Mouse (Mus musculus): ENCODE measurements around the gene Mpv17l. TPM values are rescaled to one million over a fixed set of nuclear protein-coding genes. Genes with fewer than 3 reads are reported as not detected.
"Not testable (repeated sequence)": the region's sequence is repeated elsewhere in the genome, so short reads cannot be mapped to it uniquely, and the experiment has no call there.

Gene Mpv17l
- 2.6 and 3.4 TPM in 2 replicates for polyA plus RNA-seq (2016; fragmentation: Nextera tagmentation; extraction: Ambion mirVana)

- under 1% methylated on average over 57 of the region's 57 CpGs for WGBS
- peak within 1 kb of the TSS; percentile 91 for H3K27ac ChIP-seq (replicated peaks)
These were observed at the start of gene Mpv17l, which contains the start of gene Pdxdc1 for GRCm38 (mm10) chr16:13902888-13903483. Gene Mpv17l, plus strand, starts transcription at chr16:13903161. Gene Pdxdc1, minus strand, starts transcription at chr16:13903131.

DNA sequence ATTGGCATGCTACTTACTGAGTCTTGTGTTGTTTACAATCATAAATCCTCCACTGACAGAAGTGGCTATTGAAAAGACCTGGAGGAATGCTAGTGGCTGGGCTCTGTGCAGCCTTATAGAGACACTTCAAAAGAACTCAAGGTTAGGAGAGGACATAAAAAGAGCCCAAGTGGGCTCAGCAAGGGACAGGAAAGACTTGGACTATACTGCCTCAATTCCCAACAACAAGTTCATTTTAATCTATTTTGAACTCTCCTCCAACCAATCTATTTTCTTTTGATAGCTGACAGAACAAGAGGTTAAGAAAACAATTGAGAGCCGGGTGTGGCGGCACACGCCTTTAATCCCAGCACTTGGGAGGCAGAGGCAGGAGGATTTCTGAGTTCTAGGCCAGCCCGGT lies 49.1 kb upstream of the Mpv17l start:
- H3K27me3 ChIP-seq (replicated peaks; ENCODE audit: low read depth, poor library complexity, severe bottlenecking), result no peaks in the 10 kb centered on the region
- H3K36me3 ChIP-seq (replicated peaks), result peaks cover 61% of the 10 kb centered on the region
- 92% methylated on average over 4 of the region's 4 CpGs for WGBS

More at GRCm38 (mm10) chr16:13902888-13903483, at the start of gene Mpv17l, which contains the start of gene Pdxdc1:
- Histone ChIP-seq H3K27me3 (replicated peaks; ENCODE audit: low read depth, poor library complexity, severe bottlenecking) (no peaks in the 10 kb centered on the region), H3K4me1 (peaks cover 11% of the 10 kb centered on the region), H3K4me3 (peak within 1 kb of the TSS; percentile 89), H3K9me3 (no peaks in the 10 kb centered on the region), H3K36me3 (replicated peaks) (no peaks in the 10 kb centered on the region)
- peak; percentile 98 for DNase-seq (ENCODE audit: low spot score)

DNA sequence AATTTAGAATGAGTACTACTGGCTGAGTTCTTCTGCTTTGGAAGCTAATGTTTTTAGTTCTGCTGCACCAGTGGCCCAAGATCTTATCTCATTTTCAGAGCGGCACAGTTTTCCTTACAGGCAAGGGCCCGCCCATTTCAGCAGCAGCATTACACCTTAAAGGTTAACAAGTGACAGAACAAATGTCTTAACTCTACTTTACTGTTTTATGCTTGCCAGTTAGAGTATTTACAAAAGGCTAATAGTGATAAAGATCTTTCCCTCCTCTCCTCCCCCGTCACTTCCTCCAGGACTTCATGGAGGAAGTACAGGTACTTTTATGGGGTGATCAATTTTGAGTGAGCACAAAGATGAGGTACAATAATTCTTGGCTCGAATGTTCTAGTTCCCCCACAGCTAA lies 36.9 kb upstream of the Mpv17l start:
- H3K4me3 ChIP-seq, result no peak overlapping the region
- no peaks in the 10 kb centered on the region for H3K9me3 ChIP-seq
- 75% methylated on average over 4 of the region's 4 CpGs for WGBS
- no peak for DNase-seq (ENCODE audit: low spot score)
- peaks cover 28% of the 10 kb centered on the region for H3K36me3 ChIP-seq (replicated peaks)
- H3K4me1 ChIP-seq, result peaks cover 10% of the 10 kb centered on the region
- H3K27me3 ChIP-seq (replicated peaks; ENCODE audit: low read depth, poor library complexity, severe bottlenecking), result no peaks in the 10 kb centered on the region
- H3K27ac ChIP-seq (replicated peaks), result no peak overlapping the region

More for the DNA sequence above, 49.1 kb upstream of the Mpv17l start:
- Histone ChIP-seq H3K4me1 (no peaks in the 10 kb centered on the region), H3K4me3 (no peak overlapping the region), H3K9me3 (no peaks in the 10 kb centered on the region), H3K27ac (replicated peaks) (no peak overlapping the region)
- no peak for DNase-seq (ENCODE audit: low spot score)

DNA sequence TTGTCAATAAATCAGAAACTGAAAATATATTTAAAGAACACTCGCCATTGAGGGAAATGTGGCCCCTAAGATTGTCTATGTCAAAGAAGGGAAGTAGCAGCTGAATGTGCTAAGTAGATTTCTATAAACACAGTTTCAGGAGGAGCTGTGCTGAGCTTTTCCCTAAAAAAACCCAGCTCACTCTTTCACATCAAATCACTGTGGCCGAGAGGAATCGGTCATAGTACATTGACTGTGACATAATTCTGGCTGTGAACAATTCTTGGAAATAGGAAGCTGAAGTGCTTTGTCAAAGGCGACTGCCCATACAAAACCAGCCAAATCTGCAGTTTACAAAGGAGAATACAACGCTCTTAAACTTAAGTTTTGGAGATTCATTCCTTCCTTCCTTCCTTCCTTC lies 36.3 kb upstream of the Mpv17l start:
- 89% methylated on average over 5 of the region's 5 CpGs for WGBS
- Histone ChIP-seq H3K9me3 (no peaks in the 10 kb centered on the region), H3K4me1 (peaks cover 10% of the 10 kb centered on the region), H3K27me3 (replicated peaks; ENCODE audit: low read depth, poor library complexity, severe bottlenecking) (no peaks in the 10 kb centered on the region), H3K4me3 (no peak overlapping the region), H3K36me3 (replicated peaks) (peaks cover 32% of the 10 kb centered on the region), H3K27ac (replicated peaks) (no peak overlapping the region)
- no peak for DNase-seq (ENCODE audit: low spot score)

DNA sequence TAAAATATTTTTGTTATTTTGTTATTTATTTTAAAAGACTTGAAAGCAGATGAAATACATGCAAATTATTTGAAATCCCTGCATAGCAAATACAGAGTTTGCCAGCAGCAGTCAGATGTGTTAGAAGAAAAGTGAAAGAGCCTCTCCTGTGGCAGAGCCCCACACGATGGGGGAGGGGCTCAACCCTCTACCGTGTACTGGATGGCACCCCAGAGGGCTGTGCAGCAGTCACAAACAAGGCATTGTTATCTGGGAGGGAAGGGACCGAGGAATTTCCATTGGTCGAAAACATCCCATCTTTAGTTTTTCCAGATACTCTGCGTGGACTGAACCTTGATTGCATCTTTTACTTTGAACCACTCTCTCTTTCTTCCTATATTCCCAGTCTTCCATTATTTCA lies 35.6 kb upstream of the Mpv17l start:
- Histone ChIP-seq H3K4me3 (peak overlapping the region; percentile 60; the same call in 1 of the 2 replicates), H3K36me3 (replicated peaks) (peaks cover 37% of the 10 kb centered on the region), H3K4me1 (peaks cover 10% of the 10 kb centered on the region)
- H3K9me3 ChIP-seq; H3K27ac ChIP-seq (replicated peaks); H3K27me3 ChIP-seq (replicated peaks; ENCODE audit: low read depth, poor library complexity, severe bottlenecking): not testable (repeated sequence)
- WGBS, result 17% methylated on average over 5 of the region's 5 CpGs
- peak; percentile 28 for DNase-seq (ENCODE audit: low spot score)

GRCm38 (mm10) chr16:13867910-13868514 lies 34.9 kb upstream of the Mpv17l start:
- DNase-seq (ENCODE audit: low spot score), result peak; percentile 56
- Histone ChIP-seq H3K9me3 (no peaks in the 10 kb centered on the region), H3K27me3 (replicated peaks; ENCODE audit: low read depth, poor library complexity, severe bottlenecking) (no peaks in the 10 kb centered on the region), H3K27ac (replicated peaks) (peak overlapping the region; percentile 83), H3K36me3 (replicated peaks) (peaks cover 31% of the 10 kb centered on the region), H3K4me1 (peaks cover 10% of the 10 kb centered on the region), H3K4me3 (peak overlapping the region; percentile 60)
- 3% methylated on average over 42 of the region's 42 CpGs for WGBS

DNA sequence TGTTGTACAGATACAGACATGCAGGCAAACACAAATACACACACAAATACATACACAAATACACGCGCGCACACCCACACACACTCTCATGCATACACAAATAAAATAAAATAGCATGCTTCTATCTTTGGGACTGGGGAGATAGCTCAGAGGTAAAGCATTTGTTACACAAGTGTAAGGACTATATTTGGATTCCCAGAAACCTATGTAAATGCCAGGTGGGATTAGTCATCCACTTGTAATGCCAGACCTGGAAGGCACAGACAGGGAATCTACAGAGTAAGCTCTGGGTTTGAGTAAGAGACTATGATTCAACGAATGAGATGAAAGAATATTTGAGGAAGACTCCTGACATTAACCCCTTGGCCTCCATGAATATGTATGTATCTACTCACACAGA lies 27.5 kb upstream of the Mpv17l start:
- Histone ChIP-seq H3K36me3 (replicated peaks) (peaks cover 72% of the 10 kb centered on the region), H3K9me3 (no peaks in the 10 kb centered on the region), H3K27ac (replicated peaks) (no peak overlapping the region), H3K4me1 (no peaks in the 10 kb centered on the region), H3K27me3 (replicated peaks; ENCODE audit: low read depth, poor library complexity, severe bottlenecking) (no peaks in the 10 kb centered on the region), H3K4me3 (no peak overlapping the region)
- no peak for DNase-seq (ENCODE audit: low spot score)
- WGBS, result 92% methylated on average over 4 of the region's 4 CpGs

GRCm38 (mm10) chr16:13883094-13883774 lies 19.7 kb upstream of the Mpv17l start:
- 45% methylated on average over 3 of the region's 3 CpGs for WGBS
- H3K4me3 ChIP-seq, result no peak overlapping the region
- H3K36me3 ChIP-seq (replicated peaks), result peaks cover 18% of the 10 kb centered on the region
- no peak for DNase-seq (ENCODE audit: low spot score)
- H3K9me3 ChIP-seq, result no peaks in the 10 kb centered on the region
- no peaks in the 10 kb centered on the region for H3K4me1 ChIP-seq
- no peaks in the 10 kb centered on the region for H3K27me3 ChIP-seq (replicated peaks; ENCODE audit: low read depth, poor library complexity, severe bottlenecking)
- H3K27ac ChIP-seq (replicated peaks), result no peak overlapping the region

- H3K27ac ChIP-seq (replicated peaks), result no peak overlapping the region
- H3K36me3 ChIP-seq (replicated peaks), result no peaks in the 10 kb centered on the region
- no peak overlapping the region for H3K4me3 ChIP-seq
- WGBS, result 85% methylated on average over 2 of the region's 2 CpGs
- no peaks in the 10 kb centered on the region for H3K27me3 ChIP-seq (replicated peaks; ENCODE audit: low read depth, poor library complexity, severe bottlenecking)
- H3K4me1 ChIP-seq, result no peaks in the 10 kb centered on the region
- no peak for DNase-seq (ENCODE audit: low spot score)
- no peaks in the 10 kb centered on the region for H3K9me3 ChIP-seq
These were observed 12.5 kb upstream of the Mpv17l start for GRCm38 (mm10) chr16:13890449-13890848.

GRCm38 (mm10) chr16:13892850-13893249 lies 10.1 kb upstream of the Mpv17l start:
- H3K36me3 ChIP-seq (replicated peaks), result no peaks in the 10 kb centered on the region
- no peaks in the 10 kb centered on the region for H3K4me1 ChIP-seq
- no peaks in the 10 kb centered on the region for H3K27me3 ChIP-seq (replicated peaks; ENCODE audit: low read depth, poor library complexity, severe bottlenecking)
- no peak for DNase-seq (ENCODE audit: low spot score)
- no peak overlapping the region for H3K27ac ChIP-seq (replicated peaks)
- no peaks in the 10 kb centered on the region for H3K9me3 ChIP-seq
- no peak overlapping the region for H3K4me3 ChIP-seq

- no peaks in the 10 kb centered on the region for H3K27me3 ChIP-seq (replicated peaks; ENCODE audit: low read depth, poor library complexity, severe bottlenecking)
- H3K4me3 ChIP-seq, result no peak overlapping the region
- DNase-seq (ENCODE audit: low spot score), result no peak
- 88% methylated on average over 2 of the region's 2 CpGs for WGBS
- H3K9me3 ChIP-seq, result no peaks in the 10 kb centered on the region
- H3K27ac ChIP-seq (replicated peaks), result no peak overlapping the region
- no peaks in the 10 kb centered on the region for H3K36me3 ChIP-seq (replicated peaks)
- no peaks in the 10 kb centered on the region for H3K4me1 ChIP-seq
These were observed 8.9 kb upstream of the Mpv17l start for GRCm38 (mm10) chr16:13894097-13894496.

GRCm38 (mm10) chr16:13895740-13896139 lies 7.2 kb upstream of the Mpv17l start:
- WGBS, result 87% methylated on average over 3 of the region's 3 CpGs
- Histone ChIP-seq H3K27me3 (replicated peaks; ENCODE audit: low read depth, poor library complexity, severe bottlenecking) (no peaks in the 10 kb centered on the region), H3K36me3 (replicated peaks) (no peaks in the 10 kb centered on the region), H3K27ac (replicated peaks) (no peak overlapping the region), H3K4me3 (no peak overlapping the region), H3K9me3 (no peaks in the 10 kb centered on the region), H3K4me1 (no peaks in the 10 kb centered on the region)
- DNase-seq (ENCODE audit: low spot score), result no peak

GRCm38 (mm10) chr16:13896357-13896756 lies 6.6 kb upstream of the Mpv17l start:
- Histone ChIP-seq H3K4me3 (no peak overlapping the region), H3K27ac (replicated peaks) (no peak overlapping the region), H3K4me1 (peaks cover 1% of the 10 kb centered on the region), H3K9me3 (no peaks in the 10 kb centered on the region), H3K36me3 (replicated peaks) (no peaks in the 10 kb centered on the region), H3K27me3 (replicated peaks; ENCODE audit: low read depth, poor library complexity, severe bottlenecking) (no peaks in the 10 kb centered on the region)
- no peak for DNase-seq (ENCODE audit: low spot score)
- 80% methylated on average over 3 of the region's 3 CpGs for WGBS
